Mouse (Mus musculus) c-Kit-positive CD71-negative TER-119-negative erythroid progenitor cells, embryonic 14.5 days (primary cell): ENCODE results near the gene Tst.
A peak's percentile ranks its signal among the peaks of the same experiment; 100 is the strongest.

ENCODE experiments used
- DNase-seq: peaks from one replicate; pipeline ENCODE4 v3.0.0-alpha.2; 2013; ENCODE audit warnings: low read depth

Gene Tst

GRCm38 (mm10) chr15:78429871-78430622, 24.3 kb upstream of the Tst start:
- no peak for DNase-seq

DNA sequence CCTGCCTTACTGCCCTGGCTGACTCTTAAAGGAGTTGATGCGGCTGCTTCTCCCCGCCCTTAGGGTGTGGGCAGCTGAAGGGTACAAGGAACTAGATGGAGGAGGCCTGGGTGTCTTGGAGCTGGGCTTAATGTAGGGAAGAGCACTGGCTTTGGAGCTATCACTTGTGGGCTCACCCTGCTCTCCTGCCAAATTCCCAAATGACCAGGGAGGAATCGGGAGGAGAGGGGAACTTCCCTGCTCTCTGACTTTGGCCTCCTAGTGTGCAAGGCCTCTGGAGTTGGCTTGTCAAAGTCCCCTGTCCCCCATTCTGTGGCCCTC, 23.4 kb upstream of the Tst start:
- no peak for DNase-seq

DNA sequence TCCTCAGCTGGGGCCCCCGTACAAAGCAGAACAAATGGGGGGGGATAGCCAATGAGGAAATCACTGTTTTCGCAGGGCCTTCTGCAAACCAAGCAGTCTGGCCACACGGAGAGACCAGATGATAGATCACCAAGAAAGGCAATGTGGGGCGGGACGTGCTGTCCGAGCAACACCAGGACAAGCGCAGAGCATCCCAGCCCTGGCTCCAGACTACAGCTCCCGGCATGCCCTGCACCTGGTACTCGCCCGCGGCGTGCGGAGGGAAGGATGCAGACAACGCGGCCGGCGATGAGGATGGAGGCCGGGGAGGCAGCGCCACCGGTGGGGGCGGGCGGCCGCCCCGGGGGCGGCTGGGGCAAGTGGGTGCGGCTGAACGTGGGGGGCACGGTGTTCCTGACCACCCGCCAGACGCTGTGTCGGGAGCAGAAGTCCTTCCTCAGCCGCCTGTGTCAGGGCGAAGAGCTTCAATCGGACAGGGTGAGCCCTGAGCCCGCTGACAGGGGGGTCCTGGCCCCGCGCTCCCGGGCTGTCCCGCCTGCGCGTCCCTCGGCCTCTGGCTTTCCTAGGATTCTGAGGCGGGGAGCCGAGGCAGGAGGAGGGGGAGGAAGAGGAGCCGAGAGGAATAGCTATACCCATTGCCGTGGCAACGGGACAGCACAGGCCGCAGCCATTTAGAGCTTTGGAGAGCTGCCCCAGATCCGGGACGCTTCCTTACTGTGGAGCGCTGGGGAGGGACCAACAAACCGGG, 22.9 kb upstream of the Tst start, which contains the start of gene Kctd17:
Gene Kctd17, plus strand, starts transcription at position 174 of the 748 bp plus-strand sequence.
- DNase-seq, result no peak

- no peak for DNase-seq
These were observed 19.5 kb upstream of the Tst start for GRCm38 (mm10) chr15:78425230-78425629.

DNA sequence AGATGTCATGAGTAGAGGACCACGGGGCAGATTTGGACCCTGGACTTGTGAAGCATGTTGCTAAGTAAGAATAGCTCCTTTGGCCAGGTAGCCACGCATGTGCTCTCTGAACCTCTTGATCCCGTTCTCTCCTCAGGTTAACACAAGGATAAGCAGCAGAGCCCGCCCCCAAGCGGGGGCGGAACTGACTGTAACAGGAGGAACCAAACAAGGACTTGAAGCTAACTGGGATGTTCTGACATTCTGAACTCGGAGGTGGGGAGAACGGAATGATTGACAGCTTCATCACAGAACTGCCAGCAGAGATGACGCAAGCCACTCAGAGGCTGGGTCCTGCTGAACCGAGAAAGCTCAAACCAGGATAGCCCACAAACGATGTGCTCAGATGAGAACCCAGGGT, 18.8 kb upstream of the Tst start:
- DNase-seq, result no peak

DNA sequence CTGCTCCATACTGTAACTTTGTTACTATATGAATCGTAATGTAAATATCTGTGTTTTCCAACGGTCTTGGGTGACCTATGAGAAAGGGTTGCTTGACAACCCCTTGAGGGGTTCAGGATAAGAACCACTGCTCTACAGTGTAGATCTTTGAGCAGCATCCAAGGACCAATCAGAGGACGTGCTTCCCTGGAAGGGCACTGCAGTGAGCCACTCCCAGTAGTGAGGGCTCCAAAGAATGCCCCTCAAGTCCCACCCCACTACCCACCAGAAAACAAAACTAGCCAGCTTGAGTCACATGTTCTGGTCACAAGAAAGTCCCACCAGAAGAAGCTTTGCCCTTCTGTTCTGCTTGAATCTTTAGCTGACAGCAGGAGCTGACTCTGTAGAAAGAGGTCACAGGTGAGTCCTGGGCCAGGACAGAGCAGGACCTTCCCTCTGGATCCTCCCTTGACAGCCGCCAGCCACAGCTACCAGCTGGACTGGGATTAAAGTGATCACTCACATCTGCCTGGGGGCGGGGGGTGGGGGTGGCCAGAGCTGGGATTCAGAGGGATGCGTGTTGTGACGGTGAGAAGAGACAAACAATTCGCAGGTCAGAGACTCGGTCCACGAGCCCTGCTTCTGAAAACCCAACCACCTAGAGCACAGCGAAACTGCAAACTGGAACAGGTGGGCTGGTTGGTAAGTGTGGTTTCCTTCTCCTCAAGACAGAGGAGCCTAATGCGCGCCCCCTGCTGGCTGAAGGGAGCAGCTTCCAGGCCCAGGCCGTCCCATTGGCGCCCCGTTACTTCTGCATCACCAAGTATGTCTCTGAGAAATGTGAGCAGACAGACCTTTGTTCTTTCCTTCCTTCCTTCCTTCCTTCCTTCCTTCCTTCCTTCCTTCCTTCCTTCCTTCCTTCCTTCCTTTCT, 16.6 kb upstream of the Tst start:
- peak; percentile 82 for DNase-seq

GRCm38 (mm10) chr15:78420395-78420794, 14.7 kb upstream of the Tst start:
- DNase-seq, result no peak

- no peak for DNase-seq
These were observed 11.2 kb upstream of the Tst start for GRCm38 (mm10) chr15:78416937-78417336.

GRCm38 (mm10) chr15:78414157-78414556, 8.4 kb upstream of the Tst start:
- no peak for DNase-seq

GRCm38 (mm10) chr15:78413719-78414117, 8.0 kb upstream of the Tst start:
- no peak for DNase-seq

- no peak for DNase-seq
These were observed 7.5 kb upstream of the Tst start for GRCm38 (mm10) chr15:78413083-78413718.

DNA sequence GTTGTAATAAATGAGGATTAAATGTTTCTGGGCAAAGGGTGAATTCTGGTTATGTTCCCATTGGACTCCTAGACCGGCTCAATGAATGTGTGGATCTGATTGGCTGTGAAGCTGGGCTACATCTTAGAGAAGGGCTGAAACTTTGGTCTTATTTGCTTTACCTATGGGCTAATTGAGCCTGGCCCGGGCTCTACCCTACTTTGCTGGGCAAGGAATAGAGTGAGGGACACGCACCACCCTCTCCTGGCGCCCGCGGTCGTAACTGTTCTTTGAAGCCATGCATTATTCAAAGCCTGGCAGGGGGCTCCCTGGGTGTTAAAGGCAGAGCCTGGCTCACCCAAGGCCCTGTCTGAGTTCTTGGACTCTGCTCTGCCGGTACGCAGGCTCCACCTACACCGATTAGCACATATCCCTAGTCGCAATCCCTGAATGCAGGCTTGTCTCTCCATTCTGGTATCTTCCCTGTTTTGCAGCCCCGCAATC, 3.9 kb upstream of the Tst start:
- DNase-seq, result no peak

DNA sequence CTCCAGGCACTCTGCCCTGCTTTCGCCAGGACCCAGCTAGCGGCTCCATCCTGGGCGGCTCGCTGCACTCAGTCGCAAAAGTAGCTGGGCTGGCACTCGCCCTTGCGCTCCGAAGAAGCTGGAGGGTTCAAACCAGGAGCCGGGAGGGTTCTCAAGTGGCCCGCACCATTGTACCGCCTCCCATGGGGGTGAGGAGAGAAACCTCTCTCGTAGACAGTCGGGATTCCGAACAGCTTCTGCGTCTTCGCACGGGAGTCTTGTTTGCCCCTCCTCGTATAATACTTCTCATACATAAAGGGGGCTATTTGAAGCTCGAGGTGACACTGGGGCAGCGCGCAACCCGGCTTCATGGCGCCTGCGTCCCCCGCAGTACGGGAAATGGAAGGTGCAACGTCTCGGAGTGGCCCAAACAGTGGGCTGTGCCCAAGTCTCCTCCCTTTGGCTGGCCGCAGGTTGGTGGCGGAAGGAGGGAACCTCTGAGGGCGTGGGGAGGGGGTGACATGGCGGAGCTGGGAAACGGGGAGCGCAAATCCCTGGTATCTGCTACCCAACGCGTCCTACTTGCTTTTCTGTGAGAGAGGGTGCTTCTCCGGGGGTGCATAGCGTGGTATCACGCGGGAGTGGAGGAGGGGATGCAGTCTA, 707 bp upstream of the Tst start, which contains the start of gene Mpst:
Gene Mpst, plus strand, starts transcription at position 124 of the 642 bp plus-strand sequence.
- peak; percentile 81 for DNase-seq

DNA sequence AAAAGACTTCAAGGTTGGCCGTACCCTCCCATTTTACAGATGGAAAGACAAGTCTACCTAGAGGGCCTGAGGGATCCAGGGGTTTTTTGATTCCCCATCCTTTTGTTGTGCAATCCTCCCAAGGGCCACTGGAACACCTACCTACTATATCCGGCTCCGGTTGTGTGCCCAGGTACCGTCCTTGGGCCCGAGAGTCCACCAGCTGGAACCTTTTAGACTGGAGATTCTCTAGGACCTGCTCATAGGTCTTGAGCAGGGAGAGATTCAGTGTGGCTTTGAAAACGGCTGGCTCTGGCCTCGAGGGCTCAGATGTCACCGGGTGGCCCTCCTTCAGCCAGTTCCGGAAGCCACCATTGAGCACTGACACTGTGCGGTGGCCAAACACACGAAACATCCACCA, 609 bp downstream of the Tst start:
- DNase-seq, result no peak

- DNase-seq, result no peak
These were observed 1.8 kb downstream of the Tst start for GRCm38 (mm10) chr15:78403896-78404295.

- DNase-seq, result no peak
These were observed 2.4 kb downstream of the Tst start for GRCm38 (mm10) chr15:78403301-78403741.

DNA sequence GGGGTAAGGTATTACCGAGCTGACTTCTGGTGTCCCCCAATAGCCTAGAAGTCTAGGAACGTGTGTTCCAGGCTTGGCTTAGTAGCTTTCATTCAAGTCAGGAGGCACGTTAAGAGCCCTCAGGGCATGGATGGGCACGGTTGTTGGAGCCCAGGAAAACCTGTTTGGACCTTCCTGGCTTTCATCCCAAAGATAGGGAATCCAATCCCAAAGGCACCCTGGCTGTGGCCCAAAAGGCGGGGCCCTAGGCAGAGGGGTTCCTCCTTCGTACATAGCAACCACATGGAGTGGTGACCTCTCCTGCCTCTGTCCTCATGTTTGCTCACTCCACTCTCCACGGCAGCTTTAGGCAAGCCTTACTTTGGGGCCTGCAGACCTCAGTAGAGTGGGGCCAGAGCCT, 3.3 kb downstream of the Tst start:
- DNase-seq, result no peak

DNA sequence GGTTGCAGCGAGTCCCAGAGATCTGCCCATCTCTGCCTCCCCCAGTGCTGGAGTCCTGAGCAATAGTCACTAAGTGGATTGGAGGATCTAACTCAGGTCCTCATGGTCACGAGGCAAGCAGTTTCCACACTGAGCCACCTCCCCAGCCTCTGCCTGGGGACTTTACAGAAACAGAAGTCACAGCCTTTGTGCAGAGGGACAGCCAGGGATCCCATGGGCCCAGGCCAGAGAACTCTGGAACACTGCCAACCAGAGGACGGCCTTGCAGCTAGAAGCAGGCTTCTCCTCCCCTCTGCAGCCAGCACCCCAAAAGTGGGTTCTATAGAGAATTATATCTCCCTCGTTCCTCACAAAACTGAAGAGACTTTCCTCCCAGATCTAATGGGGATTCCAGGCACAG, 3.8 kb downstream of the Tst start:
- DNase-seq, result no peak

- DNase-seq, result no peak
These were observed 4.4 kb downstream of the Tst start for GRCm38 (mm10) chr15:78401345-78401744.

- DNase-seq, result no peak
These were observed 10.2 kb downstream of the Tst start, which contains the start of gene Tex33 for GRCm38 (mm10) chr15:78395478-78395962. TSS of gene Tex33 (minus strand) at chr15:78395912.

- no peak for DNase-seq
These were observed 14.9 kb downstream of the Tst start for GRCm38 (mm10) chr15:78390855-78391254.
